Mouse (Mus musculus) heart, postnatal 0 days (tissue): ENCODE measurements around the gene Ccdc107. TPM values are rescaled to one million over a fixed set of nuclear protein-coding genes. Genes with fewer than 3 reads are reported as not detected.

Experiments used
- ATAC-seq: fragments of 200-750 bp; cut with Nextera tagmentation; 2 replicates; pipeline ENCODE4 v1.8.0; 2017; ENCODE audit warnings: low read depth, moderate number of reproducible peaks, moderate library complexity; ENCODE audit not compliant: insufficient read depth
- DNase-seq: peaks from one replicate; pipeline ENCODE4 v3.0.0-alpha.2; 2016; ENCODE audit warnings: low spot score
- H3K27ac ChIP-seq: fragments of 300-500 bp; sonication (generic); 2 replicates; pipeline ENCODE4 v1.5.1; 2014; ENCODE audit warnings: low read depth, mild to moderate bottlenecking
- H3K27me3 ChIP-seq: fragments of 300-500 bp; sonication (generic); 2 replicates; pipeline ENCODE4 v1.6.1; 2014; ENCODE audit warnings: low read length, mixed read lengths; ENCODE audit not compliant: control insufficient read depth, insufficient read depth
- H3K36me3 ChIP-seq: fragments of 300-500 bp; sonication (generic); replicated peaks from 2 replicates; pipeline ENCODE4 v1.6.1; 2014; ENCODE audit warnings: low read length, mixed read lengths; ENCODE audit not compliant: control insufficient read depth, insufficient read depth
- H3K4me1 ChIP-seq: fragments of 300-500 bp; sonication (generic); 2 replicates; pipeline ENCODE4 v1.6.1; 2014; ENCODE audit warnings: antibody characterized with exemption; ENCODE audit not compliant: control insufficient read depth, insufficient read depth
- H3K4me2 ChIP-seq: fragments of 300-500 bp; sonication (generic); 2 replicates; pipeline ENCODE4 v1.6.1; 2014; ENCODE audit warnings: low read depth, mild to moderate bottlenecking, low read length, moderate library complexity
- H3K4me3 ChIP-seq: fragments of 300-500 bp; sonication (generic); 2 replicates; pipeline ENCODE4 v1.5.1; 2014; ENCODE audit warnings: low read depth, low read length
- H3K9ac ChIP-seq: fragments of 300-500 bp; sonication (generic); replicated peaks from 2 replicates; pipeline ENCODE4 v1.6.1; 2014; ENCODE audit warnings: low read depth, low read length, mixed read lengths
- H3K9me3 ChIP-seq: fragments of 300-500 bp; sonication (generic); replicated peaks from 2 replicates; pipeline ENCODE4 v1.6.1; 2016; ENCODE audit warnings: low read length; ENCODE audit not compliant: control insufficient read depth
- CTCF ChIP-seq: IDR thresholded peaks from 2 replicates; pipeline ENCODE4 v1.5.1; 2016; ENCODE audit warnings: antibody characterized with exemption, control low read depth, low read depth
- EP300 ChIP-seq: IDR thresholded peaks from 2 replicates; pipeline ENCODE4 v1.6.1; 2016; ENCODE audit warnings: antibody characterized with exemption, low read depth
- WGBS: fragments of 180-500 bp; shearing (Covaris S2); extraction: QIAGEN DNeasy Blood & Tissue Kit; methylation state at CpG from one replicate; pipeline ENCODE4 v1.1.7; 2014; 5-methylcytosine and 5-hydroxymethylcytosine counted together
- polyA plus RNA-seq: library from polyadenylated mRNA; unstranded; fragments of >200 nt; fragmentation: Nextera tagmentation; extraction: Ambion mirVana; gene quantifications from 2 replicates; pipeline ENCODE4 v1.2.1, GENCODE M21; 2015
- total RNA-seq: library from RNA; depleted of rRNA; stranded (reverse); fragments of >200 nt; gene quantifications from 2 replicates; pipeline ENCODE4 v1.2.3, GENCODE M21; 2014; ENCODE audit warnings: low replicate concordance

Ccdc107 gene
- total and polyA plus RNA-seq, 2 experiments from 2014 or later, result 44.0 to 82.4 TPM

GRCm38 (mm10) chr4:43466872-43467271 is 25.8 kb upstream of the Ccdc107 start:
- H3K4me1 ChIP-seq, result no peaks in the 10 kb centered on the region
- H3K9ac ChIP-seq, result no peak overlapping the region
- 78% methylated on average over 7 of the region's 7 CpGs for WGBS
- H3K36me3 ChIP-seq, result no peaks in the 10 kb centered on the region
- H3K27ac ChIP-seq, result no peak overlapping the region
- no peak overlapping the region for H3K4me2 ChIP-seq
- no peak for TF ChIP-seq CTCF
- no peak for TF ChIP-seq EP300
- no peaks in the 10 kb centered on the region for H3K27me3 ChIP-seq
- ATAC-seq (no peak), DNase-seq (no peak)
- H3K4me3 ChIP-seq, result no peak overlapping the region
- no peaks in the 10 kb centered on the region for H3K9me3 ChIP-seq

- Histone ChIP-seq H3K9me3 (no peaks in the 10 kb centered on the region), H3K9ac (no peak overlapping the region), H3K4me3 (no peak overlapping the region), H3K27ac (no peak overlapping the region), H3K27me3 (no peaks in the 10 kb centered on the region), H3K4me1 (no peaks in the 10 kb centered on the region), H3K4me2 (no peak overlapping the region), H3K36me3 (no peaks in the 10 kb centered on the region)
- ATAC-seq (no peak), DNase-seq (no peak)
- TF ChIP-seq CTCF (no peak), EP300 (no peak)
- WGBS, result 86% methylated on average over 10 of the region's 10 CpGs
Measured at GRCm38 (mm10) chr4:43470301-43470700, 22.4 kb upstream of the Ccdc107 start.

- 64% methylated on average over 1 of the region's 1 CpGs for WGBS
- no peak for ATAC-seq
Measured at GRCm38 (mm10) chr4:43473636-43474035, 19.1 kb upstream of the Ccdc107 start.

GRCm38 (mm10) chr4:43476604-43477003 is 16.1 kb upstream of the Ccdc107 start:
- no peaks in the 10 kb centered on the region for H3K27me3 ChIP-seq
- TF ChIP-seq EP300 (no peak), CTCF (peak; percentile 19; the same call in 1 of the 2 replicates)
- 83% methylated on average over 5 of the region's 6 CpGs for WGBS
- ATAC-seq, result no peak
- no peaks in the 10 kb centered on the region for H3K36me3 ChIP-seq
- no peak for DNase-seq
- H3K4me3 ChIP-seq, result no peak overlapping the region
- no peaks in the 10 kb centered on the region for H3K4me1 ChIP-seq
- H3K9me3 ChIP-seq, result no peaks in the 10 kb centered on the region
- no peak overlapping the region for H3K9ac ChIP-seq
- no peak overlapping the region for H3K4me2 ChIP-seq
- H3K27ac ChIP-seq, result no peak overlapping the region

More at GRCm38 (mm10) chr4:43473636-43474035, 19.1 kb upstream of the Ccdc107 start:
- Histone ChIP-seq H3K4me1 (no peaks in the 10 kb centered on the region), H3K36me3 (no peaks in the 10 kb centered on the region), H3K4me2 (no peak overlapping the region), H3K27ac (no peak overlapping the region), H3K9me3 (no peaks in the 10 kb centered on the region), H3K27me3 (no peaks in the 10 kb centered on the region), H3K4me3 (no peak overlapping the region), H3K9ac (no peak overlapping the region)
- DNase-seq, result no peak
- no peak for TF ChIP-seq EP300
- TF ChIP-seq CTCF, result no peak

GRCm38 (mm10) chr4:43477857-43478533 is 14.7 kb upstream of the Ccdc107 start:
- DNase-seq, result peak; percentile 85
- Histone ChIP-seq H3K9me3 (no peaks in the 10 kb centered on the region), H3K4me3 (peak overlapping the region; percentile 26), H3K27me3 (no peaks in the 10 kb centered on the region), H3K4me2 (peak overlapping the region; percentile 52), H3K27ac (peak overlapping the region; percentile 46; the same call in 1 of the 2 replicates), H3K36me3 (no peaks in the 10 kb centered on the region), H3K9ac (no peak overlapping the region; the same call in 1 of the 2 replicates), H3K4me1 (no peaks in the 10 kb centered on the region)
- 19% methylated on average over 11 of the region's 11 CpGs for WGBS
- ATAC-seq, result peak; percentile 95
- TF ChIP-seq EP300 (no peak), CTCF (peak; percentile 43)

- Histone ChIP-seq H3K4me3 (peak overlapping the region; percentile 26), H3K9ac (no peak overlapping the region; the same call in 1 of the 2 replicates), H3K27me3 (no peaks in the 10 kb centered on the region), H3K9me3 (no peaks in the 10 kb centered on the region), H3K4me1 (no peaks in the 10 kb centered on the region), H3K36me3 (no peaks in the 10 kb centered on the region), H3K4me2 (peak overlapping the region; percentile 52), H3K27ac (peak overlapping the region; percentile 46; the same call in 1 of the 2 replicates)
- WGBS, result 42% methylated on average over 8 of the region's 8 CpGs
- no peak for TF ChIP-seq CTCF
- no peak for TF ChIP-seq EP300
- ATAC-seq, result no peak
- DNase-seq, result no peak
Measured at GRCm38 (mm10) chr4:43478534-43478858, 14.2 kb upstream of the Ccdc107 start.
